Mouse (Mus musculus) lung, postnatal 10 days (tissue): Measurements from ENCODE around the gene Thrap3.
A peak's percentile ranks its signal among the peaks of the same experiment; 100 is the strongest.
"Not testable (repeated sequence)": the region's sequence is repeated elsewhere in the genome, so short reads cannot be mapped to it uniquely, and the experiment has no call there.

Experiments
- DNase-seq: peaks from one replicate; pipeline ENCODE4 v3.0.0; 2021

Gene Thrap3

DNA sequence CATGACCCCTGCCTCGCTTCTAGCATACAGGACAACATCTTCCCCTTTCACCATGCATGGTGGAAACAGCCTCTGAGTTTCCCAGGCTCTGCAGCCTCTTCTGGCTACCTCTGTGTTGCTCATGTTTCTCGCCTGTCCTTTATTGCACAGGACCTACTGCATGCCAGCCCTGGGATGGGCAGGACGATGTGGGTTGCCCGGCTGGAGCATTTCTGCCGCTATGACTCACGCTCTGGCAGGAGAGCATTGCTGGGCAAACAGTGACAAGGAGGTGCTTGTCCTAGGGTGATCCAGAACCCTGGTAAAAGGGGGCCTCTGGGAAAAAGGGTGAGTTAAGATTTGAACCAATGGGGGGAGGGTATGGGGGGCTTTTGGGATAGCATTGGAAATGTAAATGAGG lies 15.2 kb upstream of the Thrap3 start:
- DNase-seq, result peak; percentile 48

DNA sequence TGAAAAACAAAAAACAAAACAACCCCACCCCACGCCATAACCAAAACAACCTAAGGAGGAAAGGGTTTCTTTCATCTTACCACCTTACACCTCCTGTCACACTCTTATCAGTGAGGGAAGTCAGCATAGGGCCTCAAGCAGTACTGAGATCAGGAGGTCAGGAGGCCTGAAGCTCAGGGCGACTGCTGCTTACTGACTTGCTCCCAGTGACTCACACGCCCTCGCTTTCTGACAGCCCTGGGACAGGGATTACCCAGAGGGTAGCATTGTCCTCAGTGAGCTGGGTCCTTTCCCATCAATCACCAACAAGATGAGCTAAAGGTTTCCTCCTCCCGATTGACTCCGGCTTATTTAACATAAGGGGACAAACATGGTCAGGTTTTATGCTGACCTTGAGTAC lies 4.5 kb upstream of the Thrap3 start:
- no peak for DNase-seq

DNA sequence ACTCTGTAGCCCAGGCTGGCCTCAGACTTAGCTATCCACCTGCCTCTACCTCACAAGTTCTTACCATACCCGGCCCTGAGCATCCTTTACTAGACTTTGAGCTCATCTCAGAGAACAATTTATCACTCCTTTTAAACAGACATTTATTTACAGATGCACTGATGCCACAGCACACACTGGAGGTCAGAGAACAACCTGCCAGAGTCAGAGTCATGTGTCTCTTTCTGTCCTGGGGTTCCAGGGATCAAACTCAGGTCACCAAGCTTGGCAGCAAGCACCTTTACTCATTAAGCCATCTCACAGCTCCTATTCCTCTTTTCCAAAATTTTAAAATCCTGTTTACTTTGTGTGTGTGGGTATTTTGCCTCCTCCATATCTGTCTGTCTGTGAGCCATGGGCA lies 2.8 kb upstream of the Thrap3 start:
- DNase-seq, result no peak

DNA sequence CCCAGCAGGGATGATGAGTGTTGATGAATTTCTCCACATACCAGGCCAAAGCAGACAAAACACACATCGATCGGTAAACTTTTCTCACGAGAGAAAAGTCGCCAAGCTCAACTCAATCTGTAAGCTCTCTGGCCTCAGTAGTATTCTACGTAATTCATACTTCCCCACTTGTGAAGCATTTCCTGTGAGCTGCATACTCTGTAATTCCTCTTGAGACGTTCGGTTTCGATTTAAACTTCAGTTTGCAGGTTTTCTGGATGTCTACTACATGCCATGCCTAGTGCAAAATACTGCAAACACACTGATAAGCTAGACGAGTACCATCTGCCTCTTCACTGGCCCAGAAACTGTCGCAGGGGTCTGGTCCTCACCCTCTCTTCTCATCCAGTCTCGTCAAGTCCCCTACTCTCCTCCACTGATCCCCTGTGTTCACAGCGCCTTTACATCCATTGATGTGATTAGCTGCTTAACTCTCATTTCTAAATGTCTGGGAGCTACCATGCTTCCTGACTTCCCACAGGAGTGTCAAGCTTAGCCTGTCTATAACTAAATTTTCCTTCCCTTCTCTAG lies 2.2 kb upstream of the Thrap3 start:
- DNase-seq, result no peak

DNA sequence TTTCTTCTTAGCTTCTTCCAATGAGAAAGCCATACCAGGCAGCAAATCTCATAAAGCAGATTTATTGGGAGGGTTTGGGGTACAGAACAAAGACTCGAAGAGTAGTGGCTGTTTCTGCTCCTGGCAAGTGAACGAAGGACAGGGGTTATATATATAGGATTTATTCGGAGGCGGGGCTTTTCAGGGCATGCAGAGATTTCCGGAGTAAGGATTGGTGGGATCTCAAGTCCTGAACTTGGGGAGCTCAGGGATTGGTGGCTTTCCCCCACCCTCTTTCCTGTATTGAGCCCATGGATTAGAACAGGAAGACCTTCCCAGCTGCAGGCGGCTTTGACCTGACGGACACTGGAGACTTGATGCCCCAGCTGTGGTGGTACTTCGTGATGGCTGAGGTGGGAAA lies 1.5 kb upstream of the Thrap3 start:
- DNase-seq, result no peak

DNA sequence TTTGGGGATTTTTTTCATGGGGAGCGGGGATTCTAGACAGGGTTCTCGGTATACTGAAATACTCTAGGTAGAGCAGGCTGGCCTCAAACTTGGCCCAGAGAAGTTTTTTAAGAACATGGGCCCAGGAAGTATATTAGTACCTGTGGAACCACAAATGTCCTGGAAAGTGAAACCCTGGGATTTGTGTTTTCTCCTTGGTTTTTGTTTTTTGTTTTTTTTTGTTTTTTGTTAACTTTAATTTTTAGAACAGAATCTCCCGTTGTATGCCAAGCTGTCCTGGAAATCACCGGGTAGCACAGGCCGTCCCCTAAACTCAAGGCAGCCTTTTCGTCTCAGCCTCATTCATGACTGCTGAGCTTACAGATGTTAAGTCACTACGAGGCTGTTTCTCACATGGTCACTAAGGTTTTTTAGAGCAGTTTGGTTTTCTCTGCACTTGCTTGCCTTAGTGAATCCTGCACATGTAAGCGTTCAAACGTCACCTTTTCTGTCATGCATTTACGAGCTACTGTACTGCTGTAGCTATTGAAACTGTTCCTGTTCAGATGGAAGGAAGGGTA lies 856 bp upstream of the Thrap3 start:
- DNase-seq, result no peak

DNA sequence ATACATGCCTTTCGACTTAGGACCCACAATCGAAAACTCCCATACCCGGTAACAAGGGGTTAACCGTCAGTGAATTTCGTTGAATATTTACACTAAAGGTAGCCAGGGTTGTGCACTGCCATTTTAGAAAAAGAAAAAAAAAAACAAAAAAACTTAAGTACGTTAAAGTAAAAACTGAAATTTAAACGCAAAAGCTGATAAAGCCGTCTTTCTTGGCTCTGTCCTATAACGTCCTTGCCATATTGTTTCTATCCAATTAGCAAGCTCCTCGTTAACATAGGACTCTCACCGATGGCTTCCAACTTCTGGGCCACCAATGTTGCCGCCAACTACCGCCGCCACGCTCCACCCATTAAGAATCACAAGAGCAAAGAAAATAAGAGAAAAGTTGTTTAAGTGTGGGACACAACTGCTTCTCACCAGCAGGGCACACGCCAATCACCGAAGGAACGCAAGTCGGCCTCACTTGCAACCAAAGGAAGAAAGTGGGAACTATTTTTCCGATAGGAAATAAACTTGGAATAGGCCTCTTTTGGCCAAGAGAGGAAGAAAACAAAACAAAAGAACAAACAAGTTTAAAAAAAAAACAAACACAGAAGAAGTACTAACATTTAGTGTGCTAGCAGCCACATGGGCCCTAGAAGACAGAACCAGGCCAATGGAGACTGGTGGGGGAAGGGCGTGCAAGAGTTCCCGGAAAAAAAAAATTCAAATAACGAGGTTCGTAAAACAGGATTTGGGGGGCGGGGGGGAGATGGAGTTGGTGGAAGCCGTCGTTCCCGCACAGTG lies 852 bp downstream of the Thrap3 start:
- DNase-seq, result peak; percentile 74

DNA sequence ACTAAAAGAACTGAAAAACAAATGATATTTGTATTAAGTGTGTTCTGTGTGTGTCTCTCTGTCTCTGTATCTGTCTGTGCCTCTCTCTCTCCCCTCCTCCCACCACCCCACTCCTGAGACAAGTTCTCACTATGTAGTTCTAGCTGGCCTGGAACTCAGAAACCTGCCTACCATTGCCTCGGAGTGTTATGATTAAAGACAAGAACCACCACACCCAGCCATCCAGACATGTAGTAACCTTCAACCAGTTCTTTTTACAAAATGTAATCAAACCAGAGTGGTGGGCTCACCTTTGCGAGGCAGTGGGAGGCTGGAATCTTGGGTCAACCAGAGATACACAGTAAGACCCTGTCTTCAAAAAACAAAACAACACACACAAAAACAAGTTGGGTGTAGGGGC lies 1.9 kb downstream of the Thrap3 start:
- no peak for DNase-seq

DNA sequence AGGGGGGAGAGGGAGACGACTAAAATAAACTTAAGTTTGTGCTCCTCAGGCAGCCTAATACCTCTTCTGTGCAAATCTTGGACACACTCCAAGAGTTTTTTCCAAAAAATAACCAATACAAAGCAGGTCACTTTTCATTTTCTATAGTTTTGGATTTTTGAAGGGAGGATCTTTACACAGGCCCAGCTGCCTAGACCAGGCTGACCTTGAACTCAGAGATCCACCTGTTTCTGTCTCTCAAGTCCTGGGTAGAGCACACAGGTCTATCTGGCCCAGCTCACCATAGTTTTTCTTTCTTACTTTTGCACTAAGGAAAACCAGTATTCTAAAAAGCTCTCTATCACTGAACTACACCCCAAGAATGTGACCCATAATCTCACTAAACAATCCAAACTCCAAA lies 2.5 kb downstream of the Thrap3 start:
- DNase-seq, result no peak

DNA sequence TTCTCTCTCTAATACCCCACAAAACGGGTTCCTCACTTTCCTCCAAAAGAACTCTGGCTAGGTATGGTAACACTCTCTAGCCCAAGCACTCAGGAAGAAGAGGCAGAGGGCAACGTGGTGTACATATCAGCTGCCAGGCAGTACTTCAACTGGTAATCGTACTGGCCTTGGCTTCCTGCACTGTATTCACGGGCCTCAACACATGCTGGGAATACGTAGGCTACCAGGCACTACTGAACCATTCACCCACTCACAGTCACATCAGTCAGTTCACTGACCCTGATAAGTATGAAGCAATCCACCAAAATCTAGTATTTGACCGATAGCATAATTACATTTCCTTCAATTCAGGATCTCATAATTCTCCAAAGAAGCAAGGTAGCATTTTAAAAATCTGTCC lies 3.0 kb downstream of the Thrap3 start:
- no peak for DNase-seq

DNA sequence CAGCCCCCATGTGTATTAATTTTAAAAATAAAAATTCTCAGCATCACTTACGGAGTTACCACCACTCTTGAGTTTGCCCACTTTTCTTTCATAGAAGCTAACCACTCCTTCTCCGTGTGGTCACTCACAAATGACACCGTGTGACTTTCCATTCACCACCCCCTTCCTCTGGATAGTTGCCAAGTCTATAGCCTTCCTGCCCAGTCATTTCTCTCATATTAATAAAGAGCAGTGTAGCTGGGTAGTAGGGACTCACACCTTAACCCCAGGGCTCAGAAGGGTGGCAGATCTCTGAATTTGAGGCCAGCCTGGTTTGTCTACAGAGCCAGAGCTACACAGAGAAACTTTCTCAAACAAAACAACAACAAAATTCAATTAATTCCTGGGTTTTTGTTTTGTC lies 5.1 kb downstream of the Thrap3 start:
- DNase-seq, result peak; percentile 61

DNA sequence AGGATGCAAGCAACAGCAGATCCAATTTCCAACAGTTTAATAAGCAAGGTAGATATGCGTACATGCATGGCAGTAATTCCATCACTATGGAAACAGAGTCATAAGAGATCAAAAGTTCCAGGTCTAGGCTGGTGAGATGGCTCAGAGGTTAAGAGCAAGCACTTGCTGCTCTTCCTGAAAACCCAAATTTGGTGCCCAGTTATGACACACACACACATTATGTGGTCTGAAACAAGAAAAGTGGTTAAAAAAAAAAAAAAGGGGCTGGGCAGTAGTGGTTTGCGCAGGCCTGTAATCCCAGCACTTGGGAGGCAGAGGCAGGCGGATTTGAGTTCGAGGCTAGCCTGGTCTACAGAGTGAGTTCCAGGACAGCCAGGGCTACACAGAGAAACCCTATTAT lies 7.6 kb downstream of the Thrap3 start:
- no peak for DNase-seq

DNA sequence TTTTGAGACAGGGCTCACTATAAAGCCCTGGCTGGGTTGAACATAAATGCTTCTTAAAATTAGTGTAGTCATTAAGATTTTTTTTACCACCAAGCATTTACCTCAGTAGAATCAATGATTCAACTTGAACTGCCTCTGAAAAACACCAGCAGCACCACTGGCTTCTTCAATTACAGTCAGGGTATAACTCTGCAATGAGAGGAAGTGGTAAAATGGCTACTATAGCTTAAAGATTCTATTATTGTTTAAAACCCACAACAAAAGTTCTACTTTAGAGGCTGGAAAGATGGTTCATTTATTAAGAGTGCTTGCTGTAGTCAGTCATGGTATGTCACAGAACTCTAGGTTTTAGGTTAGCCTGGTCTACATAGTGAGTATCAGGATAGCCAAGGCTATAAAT lies 8.3 kb downstream of the Thrap3 start:
- DNase-seq, result no peak

DNA sequence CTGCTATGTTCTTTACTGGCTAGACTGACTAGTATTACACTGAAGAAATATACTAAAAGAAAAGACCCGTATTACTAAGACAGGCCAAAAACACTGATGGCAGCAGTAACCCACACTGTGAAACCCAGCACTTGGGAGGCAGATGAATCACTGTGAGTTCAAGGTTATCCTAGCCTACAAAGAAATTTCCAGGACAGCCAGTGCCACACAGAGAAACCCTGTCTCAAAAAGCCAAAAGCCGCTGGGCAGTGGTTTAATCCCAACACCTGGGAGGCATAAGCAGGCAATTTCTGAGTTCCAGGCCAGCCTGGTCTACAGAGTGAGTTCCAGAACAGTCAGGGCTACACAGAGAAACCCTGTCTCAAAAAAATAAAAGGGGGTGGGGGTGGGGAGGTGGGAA lies 11.9 kb downstream of the Thrap3 start:
- DNase-seq, result no peak

DNA sequence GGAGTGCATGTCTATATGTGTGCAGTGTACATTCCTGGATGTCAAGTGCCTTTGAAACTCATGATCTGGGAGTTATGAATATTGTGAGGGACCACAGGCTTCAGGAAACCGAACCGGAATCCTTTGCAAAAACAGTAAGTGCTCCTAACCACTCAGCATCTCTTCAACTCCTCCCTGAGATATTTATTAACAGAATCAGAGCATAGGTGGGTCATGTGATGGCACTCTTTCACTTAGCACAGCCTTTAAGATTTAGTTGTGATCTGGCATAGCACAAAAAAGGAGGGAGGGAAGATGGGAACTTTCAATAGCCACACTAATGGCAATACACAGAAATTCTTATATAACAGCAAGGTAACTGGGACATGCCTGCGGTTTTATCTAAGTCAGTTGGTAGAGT lies 15.5 kb downstream of the Thrap3 start:
- no peak for DNase-seq

DNA sequence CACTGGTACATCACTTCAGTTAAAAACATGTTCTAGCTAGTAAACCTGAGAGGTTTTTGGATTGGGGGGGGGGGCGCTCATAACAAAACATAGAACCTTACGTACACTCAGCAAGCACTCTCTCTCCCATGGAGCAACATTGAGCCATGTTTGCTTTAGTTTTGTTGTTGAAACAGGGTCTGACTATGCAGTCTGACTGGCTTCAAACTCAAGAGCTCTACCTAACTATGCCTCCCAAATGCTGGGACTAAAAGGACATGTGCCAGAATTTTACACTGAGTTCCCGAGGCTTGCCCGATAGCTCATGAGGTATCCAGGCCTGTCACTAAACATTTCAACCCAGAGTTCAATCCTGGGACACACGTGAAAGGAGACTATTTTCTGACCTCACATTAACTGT lies 19.5 kb downstream of the Thrap3 start:
- no peak for DNase-seq

DNA sequence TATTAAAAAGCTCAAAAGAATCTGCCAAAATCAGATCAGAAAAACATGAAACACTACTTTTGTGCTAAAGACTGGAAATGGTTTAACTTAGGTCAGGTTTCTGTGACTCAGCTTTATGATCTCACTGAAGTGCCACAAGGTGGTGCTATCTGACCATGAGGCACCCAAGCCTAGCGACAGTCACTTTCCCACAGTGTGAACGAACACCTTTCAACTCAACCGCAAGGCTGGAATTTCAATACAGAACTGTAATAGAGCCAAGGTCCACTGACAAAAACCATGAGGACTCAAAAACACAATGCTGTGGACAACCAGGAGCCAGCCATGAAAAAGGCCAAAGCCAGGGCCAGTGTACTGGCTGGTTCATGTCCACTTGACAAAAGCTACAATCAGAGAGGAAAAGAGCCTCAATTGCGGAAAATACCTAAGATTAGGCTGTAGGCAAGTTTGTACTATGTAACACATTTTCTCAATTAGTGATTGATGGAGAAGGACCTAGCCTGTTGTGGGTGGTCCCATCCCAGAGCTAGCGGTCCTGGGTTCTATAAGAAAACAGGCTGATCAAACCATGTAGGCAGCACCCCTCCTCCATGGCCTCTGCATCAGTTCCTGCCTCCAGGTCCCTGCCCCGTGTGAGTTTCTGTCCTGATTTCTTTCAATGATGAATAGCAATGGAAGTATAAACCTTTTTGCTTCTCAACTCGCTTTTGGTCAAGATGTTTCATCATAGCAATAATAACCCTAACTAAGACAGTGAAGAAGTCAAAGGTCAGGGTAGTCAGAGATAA lies 21.2 kb downstream of the Thrap3 start:
- DNase-seq, result peak; percentile 71

DNA sequence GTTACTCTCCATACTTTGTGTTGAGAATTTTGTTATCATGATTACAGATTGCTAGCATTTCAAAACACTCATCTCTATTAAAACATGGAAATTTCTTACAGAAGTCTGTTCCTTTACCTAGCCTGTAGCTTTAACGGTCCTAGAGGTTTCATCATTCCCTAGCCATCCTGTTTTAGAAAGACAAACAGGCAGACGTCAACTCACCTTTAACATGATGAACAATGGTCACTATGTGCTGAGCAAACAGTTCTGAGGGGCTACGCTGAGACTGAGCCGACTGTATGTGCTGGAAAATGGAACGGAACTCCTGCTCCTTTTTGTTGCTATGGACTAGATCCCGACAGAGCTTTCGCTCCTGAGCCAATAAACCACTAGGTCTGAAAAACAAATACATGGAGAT lies 26.6 kb downstream of the Thrap3 start:
- not testable (repeated sequence) for DNase-seq

DNA sequence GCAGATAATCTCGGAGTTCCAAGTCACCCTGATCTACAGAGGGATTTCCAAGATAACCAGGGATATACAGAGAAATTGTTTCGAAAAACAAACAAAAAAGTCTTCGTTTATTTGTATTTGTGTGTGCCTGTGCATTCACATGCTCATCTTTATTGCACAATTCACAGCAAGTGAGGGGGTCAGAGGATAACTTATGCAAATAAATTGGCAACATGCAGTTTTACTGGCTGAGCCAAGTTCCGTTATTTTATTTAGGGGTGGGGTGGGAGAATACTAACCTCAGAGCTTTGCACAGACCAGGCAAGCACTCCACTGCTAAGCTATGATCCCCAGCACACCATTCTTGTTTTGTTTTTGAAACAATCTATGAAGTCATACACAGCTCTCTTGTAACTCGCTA lies 28.8 kb downstream of the Thrap3 start:
- no peak for DNase-seq

DNA sequence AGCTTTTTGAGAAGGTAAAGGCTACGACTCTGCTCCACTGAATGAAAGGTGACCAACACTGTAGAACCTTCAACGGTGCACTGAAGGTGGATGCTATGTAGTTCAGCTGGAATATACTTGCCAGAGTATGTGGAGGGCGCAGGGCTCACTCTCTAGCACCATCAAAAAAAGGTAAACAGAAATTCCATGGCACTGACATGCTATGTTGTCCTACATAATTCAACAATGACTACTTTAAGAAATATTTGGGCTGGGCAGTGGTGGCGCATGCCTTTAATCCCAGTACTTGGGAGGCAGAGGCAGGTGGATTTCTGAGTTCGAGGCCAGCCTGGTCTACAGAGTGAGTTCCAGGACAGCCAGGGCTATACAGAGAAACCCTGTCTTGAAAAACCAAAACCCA lies 31.8 kb downstream of the Thrap3 start:
- DNase-seq, result not testable (repeated sequence)

DNA sequence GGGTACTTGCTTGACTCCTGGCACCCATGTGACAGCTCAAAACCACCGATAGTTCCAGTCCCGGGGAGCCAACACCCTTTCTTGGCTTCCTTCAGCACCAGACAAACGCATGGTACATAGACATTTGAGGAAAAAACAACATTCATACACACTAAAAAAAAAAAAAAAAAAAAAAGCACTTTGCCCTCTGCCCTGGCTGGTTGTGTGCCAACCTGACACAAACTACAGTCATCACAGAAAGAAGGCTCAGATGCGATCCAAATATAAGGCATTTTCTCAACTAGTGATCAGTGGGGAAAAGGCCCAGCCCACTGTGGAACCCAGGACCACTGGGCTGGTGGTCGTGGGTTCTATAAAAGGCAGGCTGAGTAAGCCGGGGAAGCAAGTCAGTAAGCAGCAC lies 33.7 kb downstream of the Thrap3 start:
- no peak for DNase-seq

DNA sequence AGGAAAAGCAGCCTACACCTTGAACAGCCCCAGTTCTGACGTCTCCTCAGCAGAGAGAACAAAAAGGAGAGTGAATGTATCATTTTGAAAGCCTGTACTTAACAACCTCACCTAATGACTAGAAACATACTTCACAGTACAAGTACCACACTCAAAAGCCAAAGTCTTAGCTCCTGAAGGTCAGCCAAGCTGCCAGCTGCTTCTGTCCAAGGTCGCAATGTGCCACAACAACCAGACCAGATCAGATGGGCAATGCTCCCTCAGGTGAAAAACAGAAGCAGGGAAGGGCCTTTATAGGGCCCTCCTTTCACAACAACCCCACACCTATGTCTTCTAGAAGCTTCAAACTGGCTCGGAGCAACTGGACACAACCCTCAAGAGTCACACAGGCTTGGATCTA lies 36.5 kb downstream of the Thrap3 start:
- DNase-seq, result no peak

DNA sequence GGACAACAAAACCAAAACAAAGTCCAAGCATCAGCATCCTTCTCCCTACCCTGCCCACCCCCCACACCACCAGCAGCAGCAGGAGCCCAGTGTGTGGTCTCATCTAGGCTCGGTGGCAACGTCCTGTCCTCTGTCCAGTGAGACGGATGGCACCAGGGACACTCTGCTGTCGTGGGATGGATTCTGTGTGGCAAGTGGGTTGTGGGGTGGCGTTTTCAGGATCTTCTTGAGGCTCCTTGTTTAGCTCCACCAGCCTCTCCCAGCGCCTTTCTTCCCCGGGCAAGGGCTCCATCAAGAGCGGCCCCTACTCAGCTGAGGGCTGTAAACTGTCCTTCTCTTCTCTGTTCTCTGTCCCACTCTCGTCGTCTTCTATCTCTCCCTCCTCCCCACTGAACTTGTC lies 37.5 kb downstream of the Thrap3 start:
- not testable (repeated sequence) for DNase-seq

DNA sequence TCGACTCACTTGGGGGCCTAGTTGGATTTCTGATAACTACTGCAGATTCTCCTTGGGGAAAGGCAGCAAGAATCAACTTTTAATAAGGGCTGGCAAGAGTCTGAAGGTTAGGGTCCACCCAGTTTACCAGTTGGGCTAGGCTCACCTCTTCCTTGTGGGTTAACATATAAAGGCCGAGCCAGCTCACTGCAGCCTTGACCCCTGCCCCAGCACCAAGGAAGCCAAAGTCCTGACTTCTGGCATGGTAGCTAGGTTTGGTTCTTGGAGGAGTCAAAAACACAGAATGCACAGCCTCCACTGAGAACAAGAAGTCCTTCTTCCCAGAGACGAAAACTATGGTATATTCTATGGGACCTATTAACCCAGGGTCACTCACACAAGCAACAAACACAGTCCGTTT lies 38.9 kb downstream of the Thrap3 start:
- no peak for DNase-seq
